Mouse (Mus musculus) 416B (cell line): ENCODE results near the gene Kcnq1.

Experiments used
- DNase-seq: peaks from one replicate; pipeline ENCODE4 v3.0.0; 2011; ENCODE audit warnings: low read depth

Gene Kcnq1

GRCm38 (mm10) chr7:143136561-143136960, 30.4 kb downstream of the Kcnq1 start:
- no peak for DNase-seq

GRCm38 (mm10) chr7:143138789-143139188, 32.6 kb downstream of the Kcnq1 start:
- peak; percentile 42 for DNase-seq

- DNase-seq: no peak
These were observed 33.8 kb downstream of the Kcnq1 start for GRCm38 (mm10) chr7:143139932-143140331.

- no peak for DNase-seq
These were observed 36.5 kb downstream of the Kcnq1 start for GRCm38 (mm10) chr7:143142680-143143079.

GRCm38 (mm10) chr7:143147015-143147414, 40.9 kb downstream of the Kcnq1 start:
- no peak for DNase-seq

GRCm38 (mm10) chr7:143151171-143151570, 45.0 kb downstream of the Kcnq1 start:
- DNase-seq: peak; percentile 62

GRCm38 (mm10) chr7:143152350-143152749, 46.2 kb downstream of the Kcnq1 start:
- peak; percentile 22 for DNase-seq

- peak; percentile 71 for DNase-seq
These were observed 47.8 kb downstream of the Kcnq1 start for GRCm38 (mm10) chr7:143153915-143154373.

- no peak for DNase-seq
These were observed 48.3 kb downstream of the Kcnq1 start for GRCm38 (mm10) chr7:143154458-143154871.

- DNase-seq: no peak
These were observed 49.1 kb downstream of the Kcnq1 start for GRCm38 (mm10) chr7:143155257-143155656.

GRCm38 (mm10) chr7:143158690-143159425, 52.7 kb downstream of the Kcnq1 start:
- no peak for DNase-seq

- no peak for DNase-seq
These were observed 53.3 kb downstream of the Kcnq1 start for GRCm38 (mm10) chr7:143159446-143159845.

GRCm38 (mm10) chr7:143160057-143160456, 53.9 kb downstream of the Kcnq1 start:
- DNase-seq: no peak

GRCm38 (mm10) chr7:143162051-143162450, 55.9 kb downstream of the Kcnq1 start:
- no peak for DNase-seq

GRCm38 (mm10) chr7:143164074-143164473, 57.9 kb downstream of the Kcnq1 start:
- DNase-seq: no peak

GRCm38 (mm10) chr7:143165687-143166265, 59.6 kb downstream of the Kcnq1 start:
- no peak for DNase-seq

- no peak for DNase-seq
These were observed 61.1 kb downstream of the Kcnq1 start for GRCm38 (mm10) chr7:143167275-143167674.

- DNase-seq: no peak
These were observed 63.2 kb downstream of the Kcnq1 start for GRCm38 (mm10) chr7:143169371-143169770.

- no peak for DNase-seq
These were observed 66.9 kb downstream of the Kcnq1 start for GRCm38 (mm10) chr7:143172914-143173547.

GRCm38 (mm10) chr7:143174633-143175032, 68.5 kb downstream of the Kcnq1 start:
- DNase-seq: no peak

GRCm38 (mm10) chr7:143178831-143179230, 72.7 kb downstream of the Kcnq1 start:
- DNase-seq: no peak

GRCm38 (mm10) chr7:143180761-143181160, 74.6 kb downstream of the Kcnq1 start:
- peak; percentile 91 for DNase-seq

- DNase-seq: no peak
These were observed 75.1 kb downstream of the Kcnq1 start for GRCm38 (mm10) chr7:143181311-143181710.
